Mouse (Mus musculus) naive thymus-derived CD4-positive, alpha-beta T cell, adult 2 months (primary cell): ENCODE data around the gene Nepn.

ENCODE experiments used
- DNase-seq: peaks from one replicate; pipeline ENCODE4 v3.0.0-alpha.2; 2011; ENCODE audit warnings: low read depth

The Nepn gene

GRCm38 (mm10) chr10:52405160-52405559 is 16.4 kb downstream of the Nepn start:
- no peak for DNase-seq

- no peak for DNase-seq
Measured at GRCm38 (mm10) chr10:52407526-52407925, 18.8 kb downstream of the Nepn start.

GRCm38 (mm10) chr10:52415020-52415419 is 26.2 kb downstream of the Nepn start:
- DNase-seq, result no peak

GRCm38 (mm10) chr10:52416458-52416857 is 27.7 kb downstream of the Nepn start:
- DNase-seq, result peak; percentile 8

- DNase-seq, result peak; percentile 98
Measured at GRCm38 (mm10) chr10:52417299-52417997, 28.7 kb downstream of the Nepn start, which contains the start of gene Nus1. Nus1 (plus strand) TSS chr10:52417547.

- DNase-seq, result no peak
Measured at GRCm38 (mm10) chr10:52417998-52418860, 29.5 kb downstream of the Nepn start.

- peak; percentile 9 for DNase-seq
Measured at GRCm38 (mm10) chr10:52418931-52419330, 30.2 kb downstream of the Nepn start.

- no peak for DNase-seq
Measured at GRCm38 (mm10) chr10:52419402-52419801, 30.6 kb downstream of the Nepn start.

GRCm38 (mm10) chr10:52420526-52420925 is 31.8 kb downstream of the Nepn start:
- no peak for DNase-seq

- DNase-seq, result no peak
Measured at GRCm38 (mm10) chr10:52421716-52422115, 32.9 kb downstream of the Nepn start.

GRCm38 (mm10) chr10:52423097-52423496 is 34.3 kb downstream of the Nepn start:
- peak; percentile 37 for DNase-seq

GRCm38 (mm10) chr10:52426314-52426980 is 37.7 kb downstream of the Nepn start:
- DNase-seq, result no peak

- no peak for DNase-seq
Measured at GRCm38 (mm10) chr10:52427634-52428415, 39.1 kb downstream of the Nepn start.

GRCm38 (mm10) chr10:52430953-52431352 is 42.2 kb downstream of the Nepn start:
- no peak for DNase-seq

GRCm38 (mm10) chr10:52434836-52435235 is 46.1 kb downstream of the Nepn start:
- DNase-seq, result no peak
